Mouse (Mus musculus): ENCODE data around the gene Mat1a.

Mat1a gene

DNA sequence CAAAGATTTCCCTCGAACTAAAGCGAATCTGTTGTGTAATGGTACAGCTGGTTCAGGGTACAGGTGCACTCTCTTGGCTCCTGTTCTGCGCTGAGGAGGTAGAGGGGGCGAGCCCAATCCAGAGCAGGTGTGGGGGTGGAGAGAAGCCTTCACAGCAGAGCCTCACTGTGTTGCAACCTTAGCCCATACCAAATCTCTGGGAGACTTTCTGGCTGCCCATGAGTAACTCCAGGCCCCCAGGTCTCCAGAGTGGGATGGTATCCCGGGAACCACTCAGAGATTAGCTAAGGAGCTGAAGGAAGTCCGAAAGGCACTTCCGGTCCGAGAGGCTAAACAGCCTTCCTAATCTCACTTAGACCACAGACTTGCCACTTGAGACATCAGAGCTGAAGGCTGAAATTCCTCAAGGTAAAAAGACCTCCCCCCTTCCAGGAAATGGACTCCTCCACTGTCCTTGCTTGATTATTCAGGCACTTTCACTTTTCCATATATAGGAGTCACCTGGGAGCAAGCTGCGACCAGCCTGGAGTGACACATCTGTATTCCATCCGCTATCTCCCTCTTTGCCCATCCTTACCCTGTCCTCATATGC is at the start of gene Mat1a:
Gene Mat1a, plus strand, starts transcription at position 183 of the 592 bp plus-strand sequence.
- no peak for DNase-seq (ENCODE audit: low spot score in 2 of 2)

- DNase-seq (ENCODE audit: low spot score in 2 of 2), result no peak
These were observed 39.7 kb upstream of the Mat1a start for GRCm38 (mm10) chr14:41065168-41065567.

DNA sequence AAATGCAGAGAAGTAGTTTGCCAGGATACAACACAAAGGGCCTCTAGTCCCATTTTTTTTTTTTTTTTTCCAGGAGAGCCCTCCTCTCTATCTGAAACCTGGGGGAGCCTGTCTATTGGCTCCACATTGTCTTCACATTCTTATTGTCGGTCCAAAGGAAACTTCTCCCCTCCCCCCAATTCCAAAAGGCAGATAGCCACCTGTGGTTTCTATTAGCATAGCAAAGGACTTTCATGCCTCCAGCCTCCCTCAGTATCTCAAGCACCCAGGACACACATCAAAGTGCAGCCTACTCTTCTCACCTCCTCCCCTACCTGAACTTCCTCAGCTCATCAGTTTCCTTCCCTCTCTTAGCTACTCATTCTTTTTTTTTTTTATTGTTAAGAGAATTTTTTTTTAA is 38.4 kb upstream of the Mat1a start:
- no peak for DNase-seq (ENCODE audit: low spot score in 2 of 2)

- no peak for DNase-seq (ENCODE audit: low spot score in 2 of 2)
These were observed 35.7 kb upstream of the Mat1a start, which contains the start of gene Dydc2 for GRCm38 (mm10) chr14:41069108-41069507. Gene Dydc2 (minus strand): TSS chr14:41069208.

DNA sequence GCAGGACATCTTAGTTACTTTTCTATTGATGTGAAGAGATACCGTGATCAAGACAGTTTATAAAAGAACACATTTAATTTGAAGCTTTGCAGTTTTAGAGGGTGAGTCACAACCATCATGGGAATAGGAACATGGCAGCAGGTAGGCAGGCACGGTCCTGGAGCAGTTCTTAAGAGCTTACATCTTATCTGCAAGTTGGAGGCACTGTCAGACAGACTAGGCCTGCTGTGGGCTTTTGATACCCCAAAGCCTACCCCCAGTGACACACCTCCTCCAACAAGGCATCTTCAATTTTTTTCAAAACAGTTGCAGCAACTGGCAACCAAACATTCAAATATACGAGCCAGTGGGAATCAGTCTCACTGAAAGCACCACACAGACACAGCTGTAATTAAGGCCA is 34.5 kb upstream of the Mat1a start:
- DNase-seq (ENCODE audit: low spot score in 2 of 2), result no peak

- DNase-seq (ENCODE audit: low spot score in 2 of 2), result no peak
These were observed 32.4 kb upstream of the Mat1a start, which contains the start of gene Dydc1 for GRCm38 (mm10) chr14:41072229-41072943. Gene Dydc1 (plus strand): TSS chr14:41072911.

GRCm38 (mm10) chr14:41072944-41073275 is 31.9 kb upstream of the Mat1a start:
- no peak for DNase-seq (ENCODE audit: low spot score in 2 of 2)

DNA sequence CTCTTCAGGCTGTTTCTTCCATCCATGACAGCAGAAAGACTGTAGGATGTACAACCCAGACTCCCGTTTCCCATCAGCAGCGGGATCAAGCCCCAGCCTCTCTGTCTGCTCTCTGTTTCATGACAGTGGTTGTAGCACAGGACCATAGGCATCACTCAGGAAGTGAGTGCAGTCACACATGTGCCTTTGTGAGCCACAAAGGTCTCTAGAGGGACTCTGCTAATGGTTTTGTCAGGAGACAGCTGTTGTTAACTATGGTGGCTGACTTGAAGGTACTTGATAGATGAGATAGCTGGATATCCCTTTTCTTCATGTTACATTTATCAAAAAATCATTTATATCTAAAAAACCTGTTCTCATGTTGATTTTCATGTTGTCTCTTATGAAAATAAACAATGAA is 22.4 kb upstream of the Mat1a start:
- DNase-seq (ENCODE audit: low spot score in 2 of 2), result no peak

DNA sequence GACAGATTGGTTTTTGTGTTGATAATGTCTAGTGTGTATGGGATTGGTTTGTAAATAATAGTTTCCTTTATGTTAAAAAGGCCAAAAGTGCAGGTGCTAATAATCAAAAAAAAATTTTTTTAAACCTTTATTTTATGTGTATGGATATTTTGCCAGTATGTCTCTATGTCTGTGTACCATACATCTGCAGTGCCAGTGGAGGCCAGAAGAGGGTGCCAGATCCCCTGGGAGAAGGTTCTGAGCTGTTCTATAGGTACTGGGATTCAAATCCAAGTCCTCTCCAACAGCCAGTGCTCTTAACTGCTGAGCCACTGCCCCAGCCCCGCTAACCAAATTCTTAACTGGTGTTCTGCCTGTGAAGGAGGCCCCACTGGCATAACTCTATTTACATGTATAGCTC is 17.3 kb upstream of the Mat1a start:
- no peak for DNase-seq (ENCODE audit: low spot score in 2 of 2)

- no peak for DNase-seq (ENCODE audit: low spot score in 2 of 2)
These were observed 14.1 kb upstream of the Mat1a start for GRCm38 (mm10) chr14:41090777-41091176.

- no peak for DNase-seq (ENCODE audit: low spot score in 2 of 2)
These were observed 10.7 kb upstream of the Mat1a start for GRCm38 (mm10) chr14:41094114-41094513.

DNA sequence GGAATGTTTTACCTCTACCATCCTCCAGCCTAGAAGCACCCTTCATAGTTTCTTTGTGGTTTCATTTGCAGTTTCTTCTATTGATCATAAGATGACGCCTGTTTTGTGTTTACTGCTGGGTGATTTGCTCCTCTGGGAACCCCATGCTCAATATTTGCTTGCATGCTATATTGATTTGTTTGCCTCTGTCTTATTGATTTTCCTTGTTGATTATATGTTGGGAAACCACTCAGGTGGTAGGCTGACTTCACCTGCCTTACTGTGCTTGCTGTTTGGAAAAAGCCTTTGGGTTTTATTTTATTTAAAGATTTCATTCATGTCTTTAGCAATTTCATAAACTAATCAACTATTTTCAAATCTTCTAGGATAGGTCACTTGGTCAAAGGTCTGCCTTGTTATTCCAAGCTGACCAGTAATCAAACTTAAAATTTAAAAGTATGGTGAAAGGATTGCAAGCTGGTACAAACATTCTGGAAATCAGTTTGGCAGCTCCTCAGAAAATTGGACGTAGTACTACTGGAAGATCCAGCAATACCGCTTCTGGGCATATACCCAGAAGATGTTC is 8.5 kb upstream of the Mat1a start:
- no peak for DNase-seq (ENCODE audit: low spot score in 2 of 2)

DNA sequence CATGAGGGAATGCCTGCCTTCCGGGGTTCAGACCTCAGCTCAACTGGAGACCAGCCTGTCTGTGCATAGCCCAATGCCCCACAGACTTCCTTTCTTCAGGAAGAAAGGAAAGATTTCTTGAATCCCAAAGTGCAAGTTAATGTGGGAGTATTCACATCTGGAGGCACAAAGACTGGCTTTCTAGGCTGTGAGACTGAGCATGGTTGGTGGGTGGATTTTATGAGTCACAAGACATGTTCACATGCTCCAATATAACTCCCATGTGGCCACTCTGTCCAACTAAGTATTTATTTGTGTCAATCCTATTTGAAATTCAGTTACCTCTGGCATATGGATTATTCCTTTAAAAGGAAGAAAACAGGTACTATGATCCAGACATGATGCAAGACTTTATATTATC is 6.1 kb upstream of the Mat1a start:
- DNase-seq (ENCODE audit: low spot score in 2 of 2), result no peak

- no peak for DNase-seq (ENCODE audit: low spot score in 2 of 2)
These were observed 4.1 kb upstream of the Mat1a start for GRCm38 (mm10) chr14:41100712-41101111.

DNA sequence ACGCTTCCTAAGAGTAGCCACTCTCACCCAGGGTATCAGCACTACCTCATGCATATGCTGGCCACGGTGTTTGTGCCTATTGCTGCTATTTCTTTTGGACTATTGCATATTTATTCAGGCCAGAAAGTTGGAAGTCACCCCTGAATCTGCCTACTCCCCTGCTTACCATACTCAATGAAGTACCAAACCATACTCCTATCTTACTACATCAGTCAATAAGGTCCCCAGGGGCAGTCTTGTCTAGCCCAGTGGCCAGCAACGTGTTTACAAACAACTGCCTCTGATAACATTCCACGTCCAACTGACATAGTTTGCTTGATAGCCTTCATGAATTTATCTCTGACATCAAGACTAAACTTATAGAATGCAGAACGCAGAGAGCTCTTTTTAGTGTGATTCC is 3.6 kb upstream of the Mat1a start:
- DNase-seq (ENCODE audit: low spot score in 2 of 2), result no peak

DNA sequence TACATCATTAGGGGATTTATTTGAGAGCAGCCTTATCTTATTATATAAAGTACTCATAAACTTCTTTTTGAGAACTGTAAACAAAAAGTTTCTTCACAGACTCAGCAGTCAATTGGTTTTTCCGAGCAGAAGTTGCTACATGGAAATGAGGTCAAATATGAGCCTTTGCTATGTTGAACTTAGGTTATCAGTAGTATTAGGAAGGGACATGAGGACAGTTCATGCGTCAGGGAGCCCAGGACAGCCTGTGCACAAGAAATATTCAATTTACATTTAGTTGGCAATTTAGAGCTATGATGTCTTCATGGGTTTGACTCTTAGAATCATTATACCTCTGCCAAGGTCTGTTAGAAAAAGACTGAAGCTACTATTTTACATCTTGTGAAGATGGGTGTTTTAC is 2.6 kb upstream of the Mat1a start:
- no peak for DNase-seq (ENCODE audit: low spot score in 2 of 2)

- no peak for DNase-seq (ENCODE audit: low spot score in 2 of 2)
These were observed 6.3 kb downstream of the Mat1a start for GRCm38 (mm10) chr14:41111031-41111668.

- no peak for DNase-seq (ENCODE audit: low spot score in 2 of 2)
These were observed 8.1 kb downstream of the Mat1a start for GRCm38 (mm10) chr14:41112944-41113343.

DNA sequence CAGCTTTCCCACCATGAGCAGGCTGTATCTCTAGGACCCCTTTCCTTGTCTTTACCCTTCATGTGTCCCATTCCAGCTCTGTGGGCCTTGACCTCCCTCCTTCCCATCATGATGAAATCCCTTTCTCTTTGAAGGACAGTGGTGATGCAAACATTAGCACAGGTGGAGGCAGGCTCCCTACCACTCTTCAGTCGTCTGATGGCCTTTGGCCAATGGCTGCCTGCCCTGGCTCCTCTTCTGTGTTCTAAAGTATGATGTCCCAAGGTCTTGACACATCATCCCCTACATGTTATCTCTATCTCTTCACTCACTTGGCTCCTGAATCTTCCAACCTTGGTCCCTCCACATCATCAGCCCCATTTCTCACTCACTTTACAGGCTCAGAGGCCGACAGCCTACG is 11.4 kb downstream of the Mat1a start:
- no peak for DNase-seq (ENCODE audit: low spot score in 2 of 2)

GRCm38 (mm10) chr14:41124683-41125082 is 19.8 kb downstream of the Mat1a start:
- no peak for DNase-seq (ENCODE audit: low spot score in 2 of 2)

GRCm38 (mm10) chr14:41127997-41128396 is 23.2 kb downstream of the Mat1a start:
- DNase-seq (ENCODE audit: low spot score in 2 of 2), result no peak

DNA sequence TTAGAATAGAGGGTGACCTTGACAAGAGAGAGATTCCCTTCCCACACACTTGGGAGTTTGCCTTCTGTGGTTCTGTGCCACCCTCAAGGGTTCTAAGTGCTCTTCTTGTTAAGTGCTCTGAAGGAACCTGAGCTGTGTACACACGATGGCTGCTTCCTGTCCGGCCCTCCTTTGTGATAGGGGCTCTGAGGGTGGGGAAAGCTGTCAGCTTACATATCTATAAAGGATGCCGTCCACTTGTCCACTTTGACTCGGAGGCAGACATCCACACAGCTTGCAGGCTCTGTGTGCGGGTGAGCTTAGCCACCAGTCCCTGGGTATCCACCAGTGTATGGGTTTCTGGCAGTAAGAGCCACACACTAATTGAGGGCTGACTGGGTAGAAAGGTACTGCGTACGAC is 26.7 kb downstream of the Mat1a start, which contains the start of gene Sftpa1:
Gene Sftpa1, plus strand, starts transcription at position 243 of the 400 bp plus-strand sequence.
- no peak for DNase-seq (ENCODE audit: low spot score in 2 of 2)

DNA sequence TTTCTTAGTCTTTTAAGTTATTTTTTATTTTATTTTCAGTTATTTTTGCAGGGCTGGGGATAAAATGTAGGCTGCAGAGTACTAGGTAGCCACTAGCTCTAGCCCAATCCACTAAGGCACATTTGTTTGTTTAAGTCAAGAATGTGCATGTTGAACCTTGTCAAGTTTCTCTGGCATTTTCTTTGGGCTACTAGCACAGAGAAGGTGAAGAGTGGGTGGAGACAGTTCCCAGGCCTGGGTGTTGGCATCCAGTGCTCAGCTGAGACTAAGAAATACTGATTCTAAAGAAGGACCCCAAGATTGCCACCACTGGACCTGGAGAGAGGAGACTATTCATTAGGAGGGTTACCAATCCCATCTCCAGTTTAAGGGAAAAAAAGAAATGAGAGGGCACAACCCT is 32.2 kb downstream of the Mat1a start:
- no peak for DNase-seq (ENCODE audit: low spot score in 2 of 2)

Measured in natural killer cell, adult 2 months (primary cell).